Mouse (Mus musculus): ENCODE measurements around the gene Immp2l.
"Not testable (repeated sequence)": the region's sequence is repeated elsewhere in the genome, so short reads cannot be mapped to it uniquely, and the experiment has no call there.

The Immp2l gene

DNA sequence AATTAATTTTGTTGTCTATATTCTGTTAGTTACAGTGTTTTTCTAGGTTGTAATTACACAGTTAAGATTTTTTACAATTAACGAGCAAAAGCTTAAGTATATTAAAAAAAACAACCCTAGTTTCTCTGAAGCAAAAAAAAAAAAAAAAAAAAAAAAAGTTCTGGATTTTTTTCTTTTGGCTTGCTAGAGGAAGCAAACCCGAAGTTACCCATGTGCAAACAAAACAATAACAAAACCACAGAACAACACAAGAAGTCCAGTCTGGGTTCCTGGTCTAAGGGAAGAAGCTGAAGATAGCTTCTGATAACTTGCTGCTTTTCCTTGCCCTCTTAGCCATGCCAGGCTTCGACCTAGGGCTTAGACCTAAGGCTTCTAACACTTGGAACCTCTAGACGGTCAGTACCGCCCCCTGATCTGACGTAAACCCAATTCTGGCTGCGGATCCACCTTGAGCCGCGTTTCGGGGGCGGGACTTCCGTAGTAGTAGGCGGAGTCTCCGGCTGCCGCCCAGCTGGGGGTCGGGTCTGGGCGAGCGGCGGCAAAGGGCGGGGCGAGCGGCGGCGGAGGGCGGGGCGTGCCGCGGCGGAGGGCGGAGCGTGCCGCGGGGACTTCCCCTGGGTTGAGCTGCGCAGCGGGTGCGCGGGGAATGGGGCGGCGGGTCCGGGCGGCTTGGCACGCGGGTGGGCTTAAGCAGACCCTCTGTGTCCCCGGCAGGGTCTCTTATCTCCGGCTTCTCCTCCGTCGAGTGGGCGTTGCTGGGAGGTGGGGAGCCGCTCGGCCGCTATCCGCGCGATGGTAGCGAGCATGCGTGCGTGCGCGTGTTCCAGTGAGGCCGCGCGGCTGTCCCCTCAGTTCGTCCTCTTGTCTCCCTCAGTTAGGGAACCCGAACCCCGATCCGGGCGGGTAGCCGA, at the start of gene Immp2l:
Gene Immp2l, plus strand, starts transcription at position 580 of the 911 bp plus-strand sequence.
- peak; percentile 95 for DNase-seq

DNA sequence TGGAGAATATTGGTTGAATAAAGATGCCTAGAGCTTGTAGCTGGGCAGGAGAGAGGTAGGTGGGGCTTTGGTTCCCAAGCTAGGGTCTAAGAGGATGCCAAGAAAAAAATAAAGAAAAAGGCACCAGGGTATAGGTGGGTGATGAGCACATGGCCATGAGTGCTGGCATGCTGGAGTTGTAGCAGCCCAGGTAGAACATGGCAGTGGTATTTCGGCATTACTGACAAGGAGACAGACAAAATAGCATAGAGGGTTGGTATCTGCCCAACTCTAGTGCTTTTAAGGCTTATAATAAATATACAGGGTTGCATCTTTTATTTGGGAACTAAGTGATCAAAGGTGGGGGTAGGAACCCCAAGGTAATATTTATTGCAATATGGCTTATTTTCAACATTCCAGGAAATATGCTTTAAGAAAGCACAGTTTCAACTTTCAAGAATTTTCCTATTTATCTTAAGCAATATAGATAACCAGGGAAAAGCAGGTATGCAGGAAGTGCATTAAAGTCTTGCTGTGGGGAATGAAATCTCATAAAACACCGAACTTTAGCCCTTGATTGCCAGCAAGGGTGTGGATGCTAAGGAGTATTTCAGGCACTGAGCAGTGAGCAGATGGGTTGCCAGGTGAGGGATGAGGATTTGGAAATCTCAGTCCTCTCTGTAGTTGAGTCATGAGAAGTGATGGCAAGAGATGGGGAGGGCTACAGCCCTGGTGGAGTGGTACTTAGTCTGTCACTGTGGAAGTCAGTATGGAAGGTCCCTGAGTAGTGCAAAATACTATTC, 45.0 kb upstream of the Immp2l start:
- DNase-seq: peak in 1 of 2 experiments; percentile 4

- DNase-seq: peak in 1 of 2 experiments; percentile 9
These were observed 44.2 kb upstream of the Immp2l start for GRCm38 (mm10) chr12:40979716-40980115.

GRCm38 (mm10) chr12:40980160-40980559, 43.7 kb upstream of the Immp2l start:
- no peak for DNase-seq

GRCm38 (mm10) chr12:40983021-40983420, 40.9 kb upstream of the Immp2l start:
- DNase-seq: no peak

DNA sequence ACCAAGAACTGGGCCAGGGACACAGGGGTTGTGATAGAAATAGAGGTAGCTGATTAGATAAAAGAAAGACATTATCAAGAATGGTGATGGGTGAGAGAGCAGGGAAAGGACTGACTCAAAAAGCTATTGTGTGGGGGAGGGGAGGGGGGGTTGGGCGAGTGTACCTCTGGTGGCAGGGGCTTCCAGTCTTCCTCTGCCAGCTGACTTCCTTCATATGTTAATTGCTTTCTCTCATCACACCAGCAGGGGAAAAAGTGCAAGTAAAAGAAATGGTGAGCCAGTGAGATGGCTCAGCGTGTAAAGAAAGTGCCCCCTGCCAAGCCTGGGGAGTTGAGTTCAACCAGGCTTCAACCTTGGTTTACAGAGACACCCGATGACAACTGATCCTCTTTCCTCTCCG, 39.2 kb upstream of the Immp2l start:
- DNase-seq: no peak

DNA sequence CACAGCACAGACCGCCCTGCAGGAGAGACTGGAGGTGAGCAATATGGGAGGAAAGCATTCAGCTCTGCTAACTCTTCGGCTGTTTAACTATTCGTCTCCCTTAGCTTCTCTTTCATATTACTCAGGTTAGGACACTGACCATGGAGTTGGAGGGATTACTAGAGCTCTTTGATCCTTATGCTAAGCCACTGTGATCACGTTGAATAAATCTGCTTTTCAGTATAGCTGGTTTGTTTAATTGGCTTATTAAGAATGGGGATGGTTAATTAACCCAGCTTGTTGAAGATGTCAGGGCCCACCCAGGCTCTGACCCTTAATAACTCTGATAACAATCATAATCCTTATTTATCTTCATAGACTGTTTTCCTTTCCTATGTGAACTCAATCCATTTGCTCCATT, 38.1 kb upstream of the Immp2l start:
- no peak for DNase-seq

DNA sequence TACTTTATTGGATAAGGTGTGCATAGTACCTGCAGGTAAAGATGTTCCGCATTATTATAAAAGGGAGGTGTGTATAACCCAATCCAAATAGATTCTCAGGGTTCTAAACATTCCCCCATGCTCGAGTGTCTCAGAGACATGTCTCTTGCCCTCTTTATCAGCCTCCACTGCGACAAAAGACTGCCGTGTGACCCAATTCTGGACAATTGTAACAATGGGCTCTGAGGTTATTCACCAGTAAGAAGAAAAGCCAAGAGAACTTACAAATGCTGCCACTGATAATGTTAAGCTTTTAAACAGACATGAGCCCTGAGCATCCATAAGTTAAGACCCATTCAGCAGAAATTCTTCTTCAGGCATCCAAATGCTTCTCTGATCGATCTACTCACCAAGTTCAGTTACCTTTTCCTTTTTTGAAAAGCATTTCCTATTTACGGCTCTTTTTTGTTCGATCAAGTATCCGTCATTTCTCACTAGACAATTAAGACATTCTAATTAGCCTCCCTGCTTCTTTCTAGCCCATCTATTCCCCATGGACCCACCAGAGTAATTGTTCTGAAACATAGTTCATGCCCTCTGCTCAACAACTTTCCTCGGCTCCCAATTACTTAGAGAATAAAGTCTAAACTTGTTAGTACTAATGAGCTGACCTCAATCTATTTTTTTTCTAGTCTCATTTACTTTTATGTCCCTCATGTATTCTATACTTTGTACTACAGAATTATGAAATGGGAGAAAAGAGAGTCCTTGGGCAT, 35.4 kb upstream of the Immp2l start:
- DNase-seq: no peak

DNA sequence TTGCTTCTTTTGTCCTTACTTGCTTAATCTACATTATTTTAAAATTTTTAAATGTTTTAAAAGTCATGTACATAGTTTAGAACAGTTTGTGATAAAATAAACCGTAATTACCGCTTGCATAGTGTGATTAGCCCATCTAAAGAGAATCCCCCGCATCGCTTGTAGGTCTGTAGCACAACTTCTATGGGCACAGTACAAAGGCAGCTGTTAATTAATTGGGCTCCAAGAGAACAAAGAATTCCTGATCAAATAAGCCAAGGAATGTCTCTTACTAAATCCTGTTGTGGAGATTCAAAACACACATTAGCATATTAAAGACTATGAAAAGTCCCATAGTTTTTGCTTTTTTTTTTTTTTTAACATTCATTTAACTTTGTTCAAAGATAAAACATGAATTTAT, 32.2 kb upstream of the Immp2l start:
- no peak for DNase-seq

GRCm38 (mm10) chr12:40992237-40992636, 31.7 kb upstream of the Immp2l start:
- not testable (repeated sequence) for DNase-seq

DNA sequence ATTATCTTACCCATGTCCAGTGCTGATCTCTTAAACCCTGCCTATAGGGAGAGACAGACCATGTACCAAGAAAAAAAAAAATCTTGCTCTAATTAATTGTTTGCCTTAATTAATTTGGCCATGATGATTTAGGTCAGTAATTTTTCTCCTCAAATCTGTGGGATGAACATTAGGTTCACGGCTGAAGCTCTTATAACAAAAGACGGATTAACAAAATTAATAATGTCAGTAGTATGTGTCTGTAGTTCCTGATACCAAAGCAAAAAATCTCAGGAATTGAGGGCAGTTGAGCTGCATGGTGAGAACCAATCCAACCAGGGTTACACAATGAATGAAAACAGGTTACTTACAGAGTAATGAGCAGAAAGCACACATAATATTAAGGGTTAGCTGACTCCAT, 29.0 kb upstream of the Immp2l start:
- no peak for DNase-seq

- DNase-seq: no peak
These were observed 28.1 kb upstream of the Immp2l start for GRCm38 (mm10) chr12:40995618-40996370.

DNA sequence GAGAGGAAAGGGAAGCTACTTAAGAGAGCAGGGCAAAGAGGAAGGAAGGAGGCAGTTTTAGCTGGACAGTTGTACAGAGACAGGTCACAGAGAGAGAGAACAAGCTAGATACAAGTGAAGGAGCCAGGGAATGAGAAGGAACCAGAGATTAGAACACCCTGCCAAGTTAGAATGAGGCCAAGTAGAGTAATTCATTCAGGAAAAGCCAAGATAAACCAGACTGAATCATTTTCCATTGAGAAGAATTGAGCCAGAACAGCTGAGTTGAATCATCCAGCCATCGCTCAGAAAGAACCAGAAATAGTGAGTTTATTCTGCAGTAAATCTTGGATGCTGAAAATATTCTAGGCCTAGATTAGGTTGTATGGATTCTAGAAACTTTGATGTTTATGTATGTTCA, 1.4 kb upstream of the Immp2l start:
- DNase-seq: no peak

DNA sequence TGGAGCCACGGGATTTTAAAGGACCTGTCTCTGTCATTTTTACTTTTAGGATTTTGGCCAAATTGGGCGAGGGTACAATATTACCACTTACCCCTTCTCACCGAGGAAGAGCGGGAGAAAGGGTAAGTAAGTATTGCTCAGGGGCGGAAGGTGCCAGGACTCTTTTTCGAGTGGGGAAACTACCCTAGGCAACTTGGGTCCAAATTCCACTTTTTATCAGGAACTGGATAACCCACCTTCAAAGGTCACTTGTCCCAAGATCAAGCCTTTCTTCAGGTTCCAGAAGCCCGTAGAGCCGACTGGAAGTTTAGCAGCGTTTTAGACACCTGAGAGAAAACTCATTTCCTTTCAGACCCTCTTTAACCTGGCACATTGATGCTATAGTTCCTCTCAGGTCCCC, 622 bp downstream of the Immp2l start:
- no peak for DNase-seq

DNA sequence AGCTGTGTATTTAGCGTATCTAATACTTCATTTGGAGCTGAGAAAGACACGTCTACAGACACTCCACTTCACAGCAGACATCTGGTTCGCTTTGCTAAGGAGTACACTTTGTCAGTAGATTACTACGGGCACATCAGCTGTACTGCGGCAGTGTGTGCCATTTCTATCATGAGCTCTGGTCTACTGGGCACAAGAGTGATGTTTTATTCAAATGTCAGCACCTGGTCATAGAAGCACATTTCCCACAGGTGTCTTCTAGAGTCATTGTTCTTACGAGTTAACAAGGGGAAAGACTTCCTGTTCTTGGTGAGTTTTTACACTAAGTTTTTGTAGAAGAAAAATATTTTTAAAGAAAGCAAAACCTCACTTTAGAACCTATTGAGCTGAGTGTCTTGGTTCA, 3.6 kb downstream of the Immp2l start:
- no peak for DNase-seq

- DNase-seq: no peak
These were observed 7.2 kb downstream of the Immp2l start for GRCm38 (mm10) chr12:41031119-41031518.

GRCm38 (mm10) chr12:41033196-41033595, 9.3 kb downstream of the Immp2l start:
- DNase-seq: peak; percentile 77 to 81

- no peak for DNase-seq
These were observed 15.9 kb downstream of the Immp2l start for GRCm38 (mm10) chr12:41039834-41040233.

DNA sequence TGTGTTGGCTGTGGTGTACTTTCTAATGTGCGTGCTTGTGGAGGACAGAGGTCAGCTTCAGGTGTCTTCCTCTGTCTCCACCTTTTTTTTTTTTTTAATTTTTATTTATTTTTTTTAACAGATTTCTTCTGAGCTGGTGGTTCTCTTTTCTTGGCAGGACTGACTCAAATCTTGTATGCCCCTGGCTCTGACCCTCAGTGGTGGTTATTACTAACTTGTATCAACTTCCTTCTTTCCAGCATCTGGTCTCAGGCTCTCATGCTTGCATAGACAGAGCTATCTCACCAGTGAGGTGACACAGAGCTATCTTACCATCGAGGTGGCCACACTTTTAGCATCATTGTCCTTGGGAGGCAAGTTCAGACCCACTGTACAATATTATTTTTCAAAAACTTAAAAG, 17.8 kb downstream of the Immp2l start:
- DNase-seq: no peak

DNA sequence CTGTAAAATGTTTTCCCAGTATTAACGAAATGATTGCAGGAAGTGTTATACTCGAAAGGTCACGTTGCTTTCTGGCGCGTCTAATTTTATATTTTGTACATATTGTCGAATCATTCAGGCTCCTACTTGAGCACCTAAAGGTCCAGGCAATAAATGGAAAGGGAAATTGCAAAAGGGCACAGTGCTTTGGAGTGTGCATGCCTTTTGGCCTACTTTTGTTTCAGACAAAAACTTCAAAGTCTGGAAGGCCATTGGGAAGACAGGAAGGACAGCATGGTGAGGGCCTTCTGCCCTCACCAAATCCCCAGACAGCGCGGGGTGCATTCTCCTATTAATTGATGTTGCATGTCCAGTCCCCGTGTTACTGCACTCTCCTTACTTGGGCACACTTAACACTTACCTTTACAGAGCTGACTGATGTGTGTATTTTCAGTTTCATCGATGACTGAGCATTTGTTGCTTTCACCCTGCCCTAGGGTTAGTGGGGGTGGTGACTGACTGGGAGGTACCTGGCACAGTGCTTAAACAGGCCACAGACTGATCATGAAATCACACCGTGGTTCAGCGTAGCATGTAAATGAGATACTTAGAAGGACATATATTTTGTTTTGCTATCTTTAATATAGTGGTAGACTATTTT, 20.7 kb downstream of the Immp2l start:
- no peak for DNase-seq

GRCm38 (mm10) chr12:41047085-41047766, 23.3 kb downstream of the Immp2l start:
- no peak for DNase-seq
